In the genomic region with DNA sequence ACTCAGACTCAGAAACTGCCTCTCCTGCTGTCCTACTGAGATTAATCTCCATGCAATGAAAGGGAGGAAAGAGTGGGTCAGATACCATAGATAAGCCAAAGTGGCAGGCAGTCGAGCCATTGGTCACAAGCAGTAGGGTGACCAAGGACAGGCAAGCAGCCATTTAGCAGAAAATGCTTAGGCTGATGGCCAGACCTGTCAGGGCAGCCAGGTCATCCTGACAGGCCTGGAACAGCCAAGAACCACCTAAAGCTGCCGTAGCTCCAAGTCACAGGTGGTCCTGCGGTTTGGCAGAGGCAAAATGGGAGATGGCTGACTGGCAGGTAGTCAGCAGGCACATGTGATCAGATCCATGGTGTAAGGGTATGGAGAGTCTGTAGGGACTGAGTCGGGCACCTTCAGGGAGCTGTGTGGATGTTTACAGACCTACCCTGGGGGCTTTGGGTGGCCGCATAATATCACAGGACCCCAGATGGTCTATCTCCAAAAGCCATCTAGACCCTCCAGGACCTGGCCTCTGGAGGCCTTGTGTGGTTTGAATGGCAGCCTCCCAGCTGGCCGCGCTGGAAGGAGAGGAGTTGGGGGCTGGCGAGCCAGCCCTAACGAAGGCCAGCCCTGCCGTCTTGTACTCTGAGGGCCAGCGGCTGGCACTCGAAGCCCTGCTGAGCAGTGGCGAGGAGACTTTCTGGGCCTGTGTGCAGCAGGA, we compare ENCODE assay signal across 11 mouse cellular contexts. TPM values are rescaled to one million over a fixed set of nuclear protein-coding genes. Genes with fewer than 3 reads are reported as not detected.
A peak's percentile ranks its signal among the peaks of the same experiment; 100 is the strongest.
DNase-seq lines count a peak whose midpoint lies in the region; ATAC-seq and TF ChIP-seq lines count a peak whose summit lies in the region.
"Had no signal": no experiment of that assay in that cellular context is flagged by ENCODE, and none has a peak within 500 bp of the region (broad histone marks: within the 10 kb centered on the region; RNA-seq: fewer than 3 reads in every experiment).

No protein-coding gene starts in this region.

- no peak overlapping the region for H3K27ac ChIP-seq in midbrain, embryonic 10.5 days (replicated peaks)
- no peak overlapping the region for H3K27ac ChIP-seq in midbrain, embryonic 15.5 days
- peak overlapping the region; percentile 30 for H3K27ac ChIP-seq in embryonic facial prominence, embryonic 10.5 days (replicated peaks)
- H3K27ac ChIP-seq in small intestine, adult 2 months (ENCODE audit: insufficient read depth, low read depth, low read length) = peak overlapping the region; percentile 79
- H3K27ac ChIP-seq: hindbrain, embryonic 15.5 days had no signal

- peak overlapping the region; percentile 2; the same call in 1 of the 2 replicates for H3K4me3 ChIP-seq in midbrain, embryonic 10.5 days
- no peak overlapping the region for H3K4me3 ChIP-seq in midbrain, embryonic 15.5 days
- H3K4me3 ChIP-seq in embryonic facial prominence, embryonic 10.5 days = peak overlapping the region; percentile 29; the same call in 1 of the 2 replicates
- H3K4me3 ChIP-seq in small intestine, adult 2 months (ENCODE audit: low read depth, low read length) = peak overlapping the region; percentile 65
- H3K4me3 ChIP-seq: hindbrain, embryonic 15.5 days had no signal

- ATAC-seq in midbrain, embryonic 15.5 days (replicated peaks) = no peak
- ATAC-seq: forebrain, embryonic 16.5 days had no signal

- H3K9me3 ChIP-seq in midbrain, embryonic 10.5 days (replicated peaks) = no peaks in the 10 kb centered on the region
- H3K9me3 ChIP-seq in midbrain, embryonic 15.5 days = no peaks in the 10 kb centered on the region
- no peaks in the 10 kb centered on the region for H3K9me3 ChIP-seq in embryonic facial prominence, embryonic 10.5 days
- H3K9me3 ChIP-seq: hindbrain, embryonic 15.5 days had no signal

- H3K9ac ChIP-seq in midbrain, embryonic 15.5 days = no peak overlapping the region
- H3K9ac ChIP-seq: hindbrain, embryonic 15.5 days had no signal

- H3K27me3 ChIP-seq in midbrain, embryonic 10.5 days (ENCODE audit: low read depth, poor library complexity, severe bottlenecking) = no peaks in the 10 kb centered on the region
- H3K27me3 ChIP-seq in midbrain, embryonic 15.5 days (replicated peaks) = no peaks in the 10 kb centered on the region
- H3K27me3 ChIP-seq in embryonic facial prominence, embryonic 10.5 days (replicated peaks; ENCODE audit: low read depth, poor library complexity, severe bottlenecking) = no peaks in the 10 kb centered on the region
- no peaks in the 10 kb centered on the region for H3K27me3 ChIP-seq in small intestine, adult 2 months (ENCODE audit: control insufficient read depth, insufficient read depth, low read length)
- H3K27me3 ChIP-seq: hindbrain, embryonic 15.5 days had no signal

- no peak for TF ChIP-seq POLR2A in small intestine, adult 2 months (IDR thresholded peaks at IDR 0.05; ENCODE audit: low read depth, low read length)

- peaks cover 37% of the 10 kb centered on the region for H3K4me1 ChIP-seq in midbrain, embryonic 10.5 days
- peaks cover 21% of the 10 kb centered on the region for H3K4me1 ChIP-seq in midbrain, embryonic 15.5 days
- peaks cover 29% of the 10 kb centered on the region for H3K4me1 ChIP-seq in embryonic facial prominence, embryonic 10.5 days
- peaks cover 24% of the 10 kb centered on the region for H3K4me1 ChIP-seq in small intestine, adult 2 months (ENCODE audit: control insufficient read depth, insufficient read depth, insufficient read length, low read length)

- no peak for TF ChIP-seq CTCF in small intestine, adult 2 months (IDR thresholded peaks at IDR 0.05; ENCODE audit: extremely low read depth, insufficient read length, insufficient replicate concordance, low read depth, low read length)

- H3K4me2 ChIP-seq in midbrain, embryonic 15.5 days = no peak overlapping the region
- H3K4me2 ChIP-seq: hindbrain, embryonic 15.5 days had no signal

- WGBS in midbrain, embryonic 10.5 days = 84% methylated on average over 13 of the region's 13 CpGs
- 64% methylated on average over 13 of the region's 13 CpGs for WGBS in midbrain, embryonic 15.5 days
- 70% methylated on average over 13 of the region's 13 CpGs for WGBS in embryonic facial prominence, embryonic 10.5 days
- WGBS in small intestine, adult 2 months = 25% methylated on average over 13 of the region's 13 CpGs

- H3K36me3 ChIP-seq in midbrain, embryonic 10.5 days = peaks cover 80% of the 10 kb centered on the region
- peaks cover 27% of the 10 kb centered on the region for H3K36me3 ChIP-seq in midbrain, embryonic 15.5 days (replicated peaks)
- H3K36me3 ChIP-seq in embryonic facial prominence, embryonic 10.5 days (replicated peaks) = peaks cover 82% of the 10 kb centered on the region
- H3K36me3 ChIP-seq in small intestine, adult 2 months (ENCODE audit: control insufficient read depth, insufficient read depth, low read length) = peaks cover 40% of the 10 kb centered on the region

- peak; percentile 96 for DNase-seq in heart, adult 11 months
- DNase-seq in heart, adult 8-10 months (ENCODE audit: low spot score) = no peak
- DNase-seq in midbrain, embryonic 10.5 days (ENCODE audit: low spot score) = no peak
- no peak for DNase-seq in embryonic facial prominence, embryonic 10.5 days (ENCODE audit: low spot score)
- no peak for DNase-seq in frontal cortex, postnatal 14 days (ENCODE audit: low spot score in 2 of 2)
- no peak for DNase-seq in left cerebral cortex, adult 9 months (ENCODE audit: low spot score in 2 of 2)

RNA-seq across cellular contexts. Expression of gene Fam83e, which starts 0.8 kb away (rescaled TPM):
- under 1 TPM; 0.19 to 0.55 (median 0.44) TPM for total RNA-seq in heart, adult 8-10 months (2022)
- 1.7 and 2.0 TPM in 2 replicates for polyA plus RNA-seq in midbrain, embryonic 10.5 days (2016; fragmentation: Nextera tagmentation; extraction: Ambion mirVana)
- polyA plus RNA-seq in midbrain, embryonic 15.5 days (2015; fragmentation: Nextera tagmentation; extraction: Ambion mirVana) = 0.54 and 0.74 TPM in 2 replicates
- 1.8 and 2.2 TPM in 2 replicates for polyA plus RNA-seq in embryonic facial prominence, embryonic 10.5 days (2016; fragmentation: Nextera tagmentation; extraction: Ambion mirVana)
- 64.5 and 102 TPM in 2 replicates for polyA plus RNA-seq in small intestine, adult 2 months (2012; rRNA removed)

RNA-seq across cellular contexts. Expression of gene Spaca4, which starts 3.8 kb away (rescaled TPM):
- not detected for total RNA-seq in heart, adult 8-10 months (2022)
- not detected in 2 replicates for polyA plus RNA-seq in midbrain, embryonic 10.5 days (2016; fragmentation: Nextera tagmentation; extraction: Ambion mirVana)
- polyA plus RNA-seq in midbrain, embryonic 15.5 days (2015; fragmentation: Nextera tagmentation; extraction: Ambion mirVana) = not detected in 2 replicates
- polyA plus RNA-seq in embryonic facial prominence, embryonic 10.5 days (2016; fragmentation: Nextera tagmentation; extraction: Ambion mirVana) = 0.22 TPM in 1 of 2 replicates, not detected in the other
- 0.20 and 0.38 TPM in 2 replicates for polyA plus RNA-seq in small intestine, adult 2 months (2012; rRNA removed)
- total RNA-seq: layer of hippocampus, postnatal 10 days had no signal
- polyA plus RNA-seq: forebrain, embryonic 16.5 days; hindbrain, embryonic 15.5 days had no signal

RNA-seq across cellular contexts. Expression of gene Sphk2, which starts 4.0 kb away (rescaled TPM):
- 10 to 100 TPM; 15.3 to 19.3 (median 18.4) TPM for total RNA-seq in heart, adult 8-10 months (2022)
- polyA plus RNA-seq in midbrain, embryonic 10.5 days (2016; fragmentation: Nextera tagmentation; extraction: Ambion mirVana) = 32.3 and 32.8 TPM in 2 replicates
- 24.5 and 26.4 TPM in 2 replicates for polyA plus RNA-seq in midbrain, embryonic 15.5 days (2015; fragmentation: Nextera tagmentation; extraction: Ambion mirVana)
- 41.5 and 42.1 TPM in 2 replicates for polyA plus RNA-seq in embryonic facial prominence, embryonic 10.5 days (2016; fragmentation: Nextera tagmentation; extraction: Ambion mirVana)
- 87.3 and 164 TPM in 2 replicates for polyA plus RNA-seq in small intestine, adult 2 months (2012; rRNA removed)

RNA-seq across cellular contexts. Expression of gene Rpl18, which starts 6.5 kb away (rescaled TPM):
- 100 to 1,000 TPM; 552 to 697 (median 598) TPM for total RNA-seq in heart, adult 8-10 months (2022)
- polyA plus RNA-seq in midbrain, embryonic 10.5 days (2016; fragmentation: Nextera tagmentation; extraction: Ambion mirVana) = 965 and 1,116 TPM in 2 replicates
- 537 and 538 TPM in 2 replicates for polyA plus RNA-seq in midbrain, embryonic 15.5 days (2015; fragmentation: Nextera tagmentation; extraction: Ambion mirVana)
- polyA plus RNA-seq in embryonic facial prominence, embryonic 10.5 days (2016; fragmentation: Nextera tagmentation; extraction: Ambion mirVana) = 1,168 and 1,206 TPM in 2 replicates
- 820 and 1,370 TPM in 2 replicates for polyA plus RNA-seq in small intestine, adult 2 months (2012; rRNA removed)

RNA-seq across cellular contexts. Expression of gene Dbp, which starts 16.9 kb away (rescaled TPM):
- 100 to 1,000 TPM in 3 of 4 experiments, 10 to 100 TPM in 1; 72.2 to 183 (median 152) TPM for total RNA-seq in heart, adult 8-10 months (2022)
- polyA plus RNA-seq in midbrain, embryonic 10.5 days (2016; fragmentation: Nextera tagmentation; extraction: Ambion mirVana) = 2.1 and 2.9 TPM in 2 replicates
- polyA plus RNA-seq in midbrain, embryonic 15.5 days (2015; fragmentation: Nextera tagmentation; extraction: Ambion mirVana) = 3.3 and 3.8 TPM in 2 replicates
- polyA plus RNA-seq in embryonic facial prominence, embryonic 10.5 days (2016; fragmentation: Nextera tagmentation; extraction: Ambion mirVana) = 3.6 and 4.3 TPM in 2 replicates
- polyA plus RNA-seq in small intestine, adult 2 months (2012; rRNA removed) = 8.9 and 13.1 TPM in 2 replicates

Comparison
In these comparisons a context has a peak if more than half of its experiments do, and no peak if none do; other contexts are left out.
1. H3K27ac ChIP-seq: peak in embryonic facial prominence, embryonic 10.5 days (single experiment) and small intestine, adult 2 months (single experiment); none in midbrain, embryonic 10.5 days (single experiment) and midbrain, embryonic 15.5 days (single experiment).
2. RNA of gene Fam83e, which starts 0.8 kb away (polyA plus RNA-seq): 64.5 to 102 TPM in small intestine, adult 2 months; 1.8 to 2.2 TPM in embryonic facial prominence, embryonic 10.5 days, 1.7 to 2.0 TPM in midbrain, embryonic 10.5 days and 0.54 to 0.74 TPM in midbrain, embryonic 15.5 days; every median in the first group is over 10 times any median in the second.